9 mouse cellular contexts compared by ENCODE assay signal in genomic region chr5:37825111-37825600, GRCm38 (mm10). TPM values are rescaled to one million over a fixed set of nuclear protein-coding genes. Genes with fewer than 3 reads are reported as not detected.
DNase-seq lines count a peak whose midpoint lies in the region; ATAC-seq lines count a peak whose summit lies in the region.
"Had no signal": no experiment of that assay in that cellular context is flagged by ENCODE, and none has a peak within 500 bp of the region (broad histone marks: within the 10 kb centered on the region; RNA-seq: fewer than 3 reads in every experiment).

No protein-coding gene starts in this region.

- H3K4me2 ChIP-seq in midbrain, embryonic 15.5 days, result no peak overlapping the region
- peak overlapping the region; percentile 82; the same call in 1 of the 2 replicates for H3K4me2 ChIP-seq in embryonic facial prominence, embryonic 11.5 days (ENCODE audit: low read depth, low read length)

- DNase-seq in midbrain, embryonic 10.5 days (ENCODE audit: low spot score), result peak; percentile 36
- no peak for DNase-seq in embryonic facial prominence, embryonic 11.5 days (ENCODE audit: low spot score)
- peak; percentile 46 for DNase-seq in limb, embryonic 10.5 days (ENCODE audit: low spot score)
- peak; percentile 31 for DNase-seq in retina, postnatal 1 day
- no peak for DNase-seq in kidney, adult 8-10 months
- no peak for DNase-seq in right cerebral cortex, postnatal 10 days (ENCODE audit: low spot score in 2 of 2)
- DNase-seq: cerebellum, adult 11 months had no signal

- 2% methylated on average over 7 of the region's 7 CpGs for WGBS in midbrain, embryonic 10.5 days
- 5% methylated on average over 7 of the region's 7 CpGs for WGBS in midbrain, embryonic 15.5 days
- 3% methylated on average over 7 of the region's 7 CpGs for WGBS in embryonic facial prominence, embryonic 11.5 days
- 2% methylated on average over 7 of the region's 7 CpGs for WGBS in limb, embryonic 10.5 days

- peaks cover 100% of the 10 kb centered on the region for H3K27me3 ChIP-seq in midbrain, embryonic 10.5 days (ENCODE audit: low read depth, poor library complexity, severe bottlenecking)
- peaks cover 74% of the 10 kb centered on the region for H3K27me3 ChIP-seq in midbrain, embryonic 15.5 days (replicated peaks)
- H3K27me3 ChIP-seq in embryonic facial prominence, embryonic 11.5 days (ENCODE audit: control insufficient read depth, insufficient read depth, low read length), result peaks cover 28% of the 10 kb centered on the region
- H3K27me3 ChIP-seq in limb, embryonic 10.5 days (ENCODE audit: low read depth, poor library complexity, severe bottlenecking), result peaks cover 88% of the 10 kb centered on the region

- peaks cover 77% of the 10 kb centered on the region for H3K4me1 ChIP-seq in midbrain, embryonic 10.5 days
- peaks cover 36% of the 10 kb centered on the region for H3K4me1 ChIP-seq in midbrain, embryonic 15.5 days
- H3K4me1 ChIP-seq in embryonic facial prominence, embryonic 11.5 days (ENCODE audit: control insufficient read depth, insufficient read depth, low read length), result peaks cover 5% of the 10 kb centered on the region; the same call in 1 of the 2 replicates
- H3K4me1 ChIP-seq in limb, embryonic 10.5 days, result peaks cover 87% of the 10 kb centered on the region

- no peak for ATAC-seq in midbrain, embryonic 15.5 days (replicated peaks)
- no peak for ATAC-seq in embryonic facial prominence, embryonic 11.5 days (replicated peaks; ENCODE audit: insufficient number of reproducible peaks, low FRiP score, low TSS enrichment, low read depth)

- H3K4me3 ChIP-seq in midbrain, embryonic 10.5 days, result no peak overlapping the region
- H3K4me3 ChIP-seq in midbrain, embryonic 15.5 days, result no peak overlapping the region
- H3K4me3 ChIP-seq in embryonic facial prominence, embryonic 11.5 days (ENCODE audit: low read depth, low read length), result peak overlapping the region; percentile 72
- peak overlapping the region; percentile 86 for H3K4me3 ChIP-seq in limb, embryonic 10.5 days

- H3K27ac ChIP-seq in midbrain, embryonic 10.5 days (replicated peaks), result no peak overlapping the region
- no peak overlapping the region for H3K27ac ChIP-seq in midbrain, embryonic 15.5 days
- H3K27ac ChIP-seq in embryonic facial prominence, embryonic 11.5 days (replicated peaks; ENCODE audit: low read depth, low read length), result no peak overlapping the region
- H3K27ac ChIP-seq in limb, embryonic 10.5 days, result peak overlapping the region; percentile 93
- H3K27ac ChIP-seq: liver, embryonic 15.5 days had no signal

- H3K9ac ChIP-seq in midbrain, embryonic 15.5 days, result no peak overlapping the region
- H3K9ac ChIP-seq in embryonic facial prominence, embryonic 11.5 days (replicated peaks; ENCODE audit: low read length), result peak overlapping the region; percentile 7; the same call in 1 of the 2 replicates
- H3K9ac ChIP-seq: liver, embryonic 15.5 days had no signal

- peaks cover 3% of the 10 kb centered on the region; the same call in 1 of the 2 replicates for H3K36me3 ChIP-seq in midbrain, embryonic 10.5 days
- H3K36me3 ChIP-seq in midbrain, embryonic 15.5 days (replicated peaks), result no peaks in the 10 kb centered on the region
- H3K36me3 ChIP-seq in embryonic facial prominence, embryonic 11.5 days (replicated peaks; ENCODE audit: control insufficient read depth, insufficient read depth, low read depth, low read length), result no peaks in the 10 kb centered on the region
- H3K36me3 ChIP-seq in limb, embryonic 10.5 days, result peaks cover 23% of the 10 kb centered on the region
- H3K36me3 ChIP-seq: liver, embryonic 15.5 days had no signal

- peaks cover 4% of the 10 kb centered on the region; the same call in 1 of the 2 replicates for H3K9me3 ChIP-seq in midbrain, embryonic 10.5 days (replicated peaks)
- H3K9me3 ChIP-seq in midbrain, embryonic 15.5 days, result no peaks in the 10 kb centered on the region
- H3K9me3 ChIP-seq in embryonic facial prominence, embryonic 11.5 days (replicated peaks; ENCODE audit: control insufficient read depth, low read length), result no peaks in the 10 kb centered on the region
- H3K9me3 ChIP-seq in limb, embryonic 10.5 days (replicated peaks), result no peaks in the 10 kb centered on the region; the same call in 1 of the 2 replicates
- H3K9me3 ChIP-seq: liver, embryonic 15.5 days had no signal

RNA-seq across cellular contexts. Expression of gene Msx1, which starts 0.8 kb away (rescaled TPM):
- polyA plus RNA-seq in midbrain, embryonic 10.5 days (2016; fragmentation: Nextera tagmentation; extraction: Ambion mirVana), result 150 and 155 TPM in 2 replicates
- 15.5 and 17.2 TPM in 2 replicates for polyA plus RNA-seq in midbrain, embryonic 15.5 days (2015; fragmentation: Nextera tagmentation; extraction: Ambion mirVana)
- 330 and 367 TPM in 2 replicates for polyA plus RNA-seq in embryonic facial prominence, embryonic 11.5 days (2014; fragmentation: Nextera tagmentation; extraction: Ambion mirVana)
- 360 and 372 TPM in 2 replicates for polyA plus RNA-seq in limb, embryonic 10.5 days (2016; fragmentation: Nextera tagmentation; extraction: Ambion mirVana)

Comparison
In these comparisons a context has a peak if more than half of its experiments do, and no peak if none do; other contexts are left out.
1. DNase-seq: peak in midbrain, embryonic 10.5 days (single experiment), limb, embryonic 10.5 days (single experiment) and retina, postnatal 1 day (single experiment); none in embryonic facial prominence, embryonic 11.5 days (single experiment), kidney, adult 8-10 months (0 of 2) and right cerebral cortex, postnatal 10 days (0 of 2).
2. H3K4me3 ChIP-seq: peak in embryonic facial prominence, embryonic 11.5 days (single experiment) and limb, embryonic 10.5 days (single experiment); none in midbrain, embryonic 10.5 days (single experiment) and midbrain, embryonic 15.5 days (single experiment).